Mouse (Mus musculus) telencephalon, adult 2 months (tissue): ENCODE measurements around the gene Alpk1.

Experiments
- DNase-seq: peaks from one replicate; pipeline ENCODE4 v3.0.0-alpha.2; 2011; ENCODE audit warnings: low read depth, low spot score

Gene Alpk1

DNA sequence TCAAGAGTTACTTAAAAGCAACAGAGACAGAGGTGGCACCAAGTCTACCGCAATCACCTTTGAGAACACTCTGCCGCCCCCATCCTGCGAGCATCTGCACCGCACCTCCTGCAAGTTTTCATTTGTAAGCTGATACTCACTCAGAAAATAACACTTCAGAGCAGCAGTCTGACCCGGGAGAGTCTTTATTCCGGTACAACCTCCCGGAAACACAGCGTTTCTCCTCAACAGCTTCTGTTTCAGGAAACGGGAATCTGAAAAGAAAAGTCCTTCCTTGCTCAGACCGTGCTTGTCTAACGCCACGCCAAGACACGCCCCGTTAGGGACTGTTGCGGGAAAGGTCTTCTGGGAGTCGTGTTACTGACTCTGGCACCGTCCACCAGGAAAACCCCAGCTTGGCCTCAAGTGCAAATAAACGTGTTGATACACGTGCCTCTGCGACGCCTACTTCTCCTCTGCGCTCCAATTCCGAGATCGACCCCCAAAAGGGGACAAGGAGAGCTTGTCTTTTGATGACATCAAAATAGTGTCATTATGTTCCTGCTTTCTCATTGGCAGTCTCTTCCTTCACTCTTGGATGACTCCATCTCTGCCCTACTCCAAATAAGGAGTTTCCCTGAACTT lies at the start of gene Alpk1:
Gene Alpk1, minus strand, starts transcription at position 507 of the 624 bp plus-strand sequence.
- peak; percentile 21 for DNase-seq

DNA sequence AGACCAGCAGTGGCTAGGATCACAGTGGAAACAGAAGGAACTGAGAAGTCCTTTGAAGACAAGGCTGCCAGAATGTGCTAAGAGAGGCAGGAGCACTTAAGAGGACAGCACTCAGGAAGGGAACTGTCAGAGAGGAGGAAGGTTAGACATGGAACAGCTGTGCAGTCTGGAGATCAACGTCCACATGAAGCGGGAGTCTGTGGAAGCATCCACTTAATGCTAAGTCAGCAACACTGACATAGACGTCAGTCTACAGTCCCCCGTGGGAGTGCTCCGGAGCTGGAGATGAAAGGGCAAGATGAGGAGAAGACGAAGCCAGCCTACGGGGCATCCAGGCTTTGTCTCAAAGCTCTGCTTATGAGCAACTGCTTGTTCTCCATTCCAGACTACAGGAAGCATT lies 46.8 kb upstream of the Alpk1 start:
- DNase-seq, result no peak

DNA sequence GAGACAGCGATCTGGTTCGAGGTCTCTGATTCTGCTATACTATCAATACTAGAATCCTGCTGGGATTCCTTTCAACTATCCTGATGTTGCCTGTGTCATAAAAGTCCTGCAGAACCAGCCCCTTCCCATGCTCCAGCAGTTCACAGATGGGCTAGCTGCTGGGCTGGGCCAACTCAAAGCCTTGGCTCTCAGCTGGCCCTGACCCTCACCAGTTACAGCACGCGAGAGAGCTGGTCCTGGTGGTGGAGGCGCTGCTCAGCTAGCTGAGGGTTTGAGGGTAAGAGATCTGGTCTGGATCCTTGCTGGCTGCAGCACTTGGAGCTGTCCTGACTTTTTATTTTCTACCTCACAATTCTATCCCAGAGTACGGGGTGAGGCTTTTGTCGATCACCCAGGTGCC lies 46.2 kb upstream of the Alpk1 start:
- DNase-seq, result no peak

DNA sequence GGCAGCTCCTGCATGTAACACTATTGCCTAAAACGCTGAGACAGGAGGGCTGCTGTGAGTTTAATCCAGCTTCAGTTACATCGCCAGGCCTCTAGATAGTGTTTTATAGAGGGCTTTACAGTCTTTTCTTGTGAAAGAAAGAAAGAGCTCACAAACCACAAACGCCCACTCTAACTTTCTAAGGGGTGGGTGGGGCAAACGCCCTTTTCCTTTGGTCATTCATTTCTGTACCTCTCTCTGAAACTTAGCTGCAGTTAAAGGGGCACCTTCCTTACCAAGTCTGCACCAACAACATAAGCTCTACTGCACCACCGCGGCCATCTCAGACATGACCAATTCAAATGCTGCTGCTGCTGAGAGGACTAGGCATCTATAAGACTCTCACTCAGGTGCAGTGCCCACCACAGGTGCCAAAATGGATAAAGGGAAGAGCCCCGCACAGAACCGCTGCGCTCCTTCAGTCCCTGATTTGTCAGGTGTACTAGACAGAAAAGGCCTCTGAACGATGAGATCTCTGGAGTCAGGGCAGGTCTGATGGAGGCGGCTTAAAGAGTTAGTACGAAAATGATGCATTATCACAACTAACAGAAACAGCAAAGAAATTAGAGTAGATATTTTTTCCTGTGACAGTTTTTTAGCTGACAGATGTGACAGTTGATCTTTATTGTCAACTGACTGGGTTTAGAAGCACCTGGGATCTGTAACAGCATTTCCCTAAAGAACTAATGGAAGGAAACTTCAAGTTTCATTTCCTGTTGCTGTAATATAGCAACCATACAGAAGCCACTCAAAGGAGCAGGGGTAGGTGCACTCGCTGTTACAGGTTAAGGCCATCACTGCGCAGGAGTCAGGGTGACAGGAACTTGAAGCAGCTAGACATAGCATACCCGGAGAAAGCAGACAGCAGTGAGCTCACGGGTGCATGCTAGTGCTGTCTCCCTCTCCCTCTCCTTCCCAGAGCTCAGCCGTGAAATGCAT lies 43.8 kb upstream of the Alpk1 start:
- DNase-seq, result no peak

DNA sequence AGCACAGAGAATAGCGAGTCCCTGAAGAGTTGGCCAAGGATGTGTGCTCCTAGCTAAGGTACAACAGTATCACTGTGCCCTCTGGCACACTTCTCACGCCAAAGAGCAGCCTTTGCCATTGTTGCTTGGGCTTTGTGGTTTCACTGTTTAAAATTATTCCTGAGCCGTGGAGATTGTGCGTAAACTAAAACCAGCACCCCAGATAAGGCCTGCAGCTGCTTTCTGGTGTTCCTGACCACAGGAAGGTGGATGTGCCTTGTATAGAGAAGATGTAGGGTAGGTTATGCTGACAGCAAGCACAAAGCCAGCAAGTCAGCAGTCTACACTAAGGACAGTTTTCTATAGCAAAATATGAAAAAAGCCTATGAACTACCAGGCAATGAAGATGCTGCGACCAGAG lies 40.9 kb upstream of the Alpk1 start:
- no peak for DNase-seq

DNA sequence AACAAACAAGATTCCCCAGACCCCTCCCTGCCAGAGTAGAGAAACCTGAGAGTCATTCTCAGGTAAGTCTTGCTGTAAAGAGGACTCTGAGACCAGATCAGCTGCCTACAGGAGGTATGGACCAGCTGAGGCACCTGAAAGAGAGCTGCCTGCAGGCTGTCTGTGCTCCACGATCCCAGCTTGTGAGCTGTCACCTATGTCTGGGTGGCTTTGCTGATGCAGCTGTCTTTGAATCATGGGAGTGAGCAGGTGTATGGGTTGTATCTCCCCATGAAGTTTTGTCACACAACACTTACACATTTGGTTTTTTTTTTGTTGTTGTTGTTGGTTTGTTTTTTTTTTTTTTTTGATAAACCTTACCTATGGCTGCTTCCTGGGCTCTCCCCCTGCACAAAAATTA lies 40.1 kb upstream of the Alpk1 start:
- no peak for DNase-seq

DNA sequence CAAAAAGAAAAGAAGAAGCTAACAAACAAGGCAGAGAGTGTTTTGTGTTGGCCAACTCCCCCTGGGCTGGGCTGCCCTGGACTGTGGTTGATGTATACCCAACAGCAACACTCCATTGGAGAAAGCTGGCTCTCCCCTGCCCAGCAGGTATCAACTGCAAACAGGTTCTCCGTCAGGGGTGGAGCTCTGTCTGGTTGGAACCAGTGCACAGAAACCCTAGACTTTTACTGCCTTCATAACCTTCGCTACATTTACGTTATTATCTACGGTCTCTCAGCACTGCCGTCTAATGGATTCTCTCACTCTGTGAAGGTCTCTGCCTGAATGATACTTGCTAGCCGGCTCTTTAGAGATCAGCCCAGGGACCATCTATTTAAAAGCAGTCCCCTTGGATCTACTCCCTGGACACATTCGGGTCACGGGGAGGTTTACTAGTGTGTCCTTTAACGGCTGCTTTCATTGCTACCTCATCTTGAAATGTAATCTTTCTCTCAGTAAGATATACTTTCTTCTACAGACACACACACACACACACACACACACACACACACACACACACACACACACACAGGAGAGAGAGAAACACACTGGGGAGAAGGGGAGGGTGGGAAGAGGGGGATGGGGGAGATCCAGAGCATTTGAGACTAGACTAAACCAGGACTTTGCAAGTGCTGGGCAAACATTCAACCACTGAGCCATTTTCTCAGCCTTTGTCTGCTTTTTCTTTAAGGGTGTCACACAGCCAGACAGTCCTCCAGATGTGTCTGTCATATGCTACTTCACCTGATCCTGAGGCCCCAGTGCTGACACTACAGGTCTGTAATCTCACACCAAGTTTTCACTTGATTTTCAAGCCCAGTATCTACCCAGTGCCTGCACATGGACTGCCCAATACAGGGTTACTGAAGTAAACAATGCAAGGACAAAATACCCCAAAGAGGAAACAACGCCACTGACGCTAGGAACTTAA lies 38.7 kb upstream of the Alpk1 start:
- no peak for DNase-seq

DNA sequence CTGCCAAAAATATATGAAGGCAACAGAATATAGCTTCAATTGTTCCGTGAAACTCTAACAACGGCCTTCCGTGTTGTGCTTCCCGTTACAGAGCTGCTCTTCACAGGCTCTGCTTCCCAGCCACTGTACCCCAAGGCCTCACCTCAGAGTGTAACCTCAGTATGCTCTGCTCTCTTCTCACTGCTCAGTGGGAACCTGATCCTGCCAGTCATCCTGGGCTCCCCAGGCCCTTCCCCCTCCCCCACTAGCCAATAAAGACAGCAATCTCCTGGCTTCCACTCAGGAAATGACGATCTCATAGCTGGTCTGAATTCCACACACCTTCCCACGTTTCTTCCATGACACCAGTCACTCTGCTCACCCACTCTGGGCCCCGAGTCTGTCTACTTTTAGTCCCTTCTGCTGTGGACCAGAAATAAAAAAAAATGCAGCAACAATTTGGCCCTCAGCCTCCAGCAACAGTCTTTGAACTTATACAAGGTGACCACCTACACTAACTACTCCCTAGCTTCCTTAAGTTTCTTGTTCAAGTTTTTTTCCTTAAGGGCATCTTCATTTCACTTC lies 36.9 kb upstream of the Alpk1 start:
- DNase-seq, result no peak

DNA sequence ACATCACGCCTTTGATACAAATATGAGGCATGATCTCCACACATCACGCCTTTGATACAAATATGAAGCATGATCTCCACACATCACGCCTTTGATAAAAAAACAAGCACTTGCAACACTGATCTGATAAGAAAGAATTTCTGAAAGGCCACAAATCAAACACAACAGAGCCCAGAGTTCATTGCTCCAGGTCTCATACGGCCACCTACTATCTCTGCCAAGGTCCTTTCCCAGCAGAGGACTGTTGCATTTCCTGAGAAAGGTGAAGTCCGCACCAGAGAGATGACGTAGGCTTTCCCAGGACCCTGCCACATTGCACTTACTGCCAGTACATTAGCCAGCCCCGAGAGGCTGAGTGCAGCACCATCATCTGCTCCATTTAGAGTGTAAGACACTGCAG lies 28.8 kb upstream of the Alpk1 start:
- no peak for DNase-seq

DNA sequence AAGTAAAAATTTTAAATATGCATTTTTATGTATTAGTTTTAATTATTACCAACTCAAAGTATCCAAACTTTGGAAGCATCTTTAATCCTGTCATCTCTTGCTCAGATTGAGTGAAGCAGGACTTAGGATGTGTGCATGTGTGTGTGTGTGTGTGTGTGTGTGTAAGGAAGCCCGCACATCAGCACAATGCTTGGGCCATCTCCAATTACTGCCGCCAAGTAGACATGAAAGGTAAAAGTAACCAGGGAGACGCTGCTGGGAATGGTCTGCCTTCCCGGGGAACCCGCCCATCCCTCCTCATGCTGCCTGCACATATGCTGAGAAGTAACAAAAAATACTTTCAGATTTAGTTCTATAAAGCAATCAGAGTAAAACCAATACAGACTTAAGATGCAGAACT lies 27.5 kb upstream of the Alpk1 start:
- no peak for DNase-seq

DNA sequence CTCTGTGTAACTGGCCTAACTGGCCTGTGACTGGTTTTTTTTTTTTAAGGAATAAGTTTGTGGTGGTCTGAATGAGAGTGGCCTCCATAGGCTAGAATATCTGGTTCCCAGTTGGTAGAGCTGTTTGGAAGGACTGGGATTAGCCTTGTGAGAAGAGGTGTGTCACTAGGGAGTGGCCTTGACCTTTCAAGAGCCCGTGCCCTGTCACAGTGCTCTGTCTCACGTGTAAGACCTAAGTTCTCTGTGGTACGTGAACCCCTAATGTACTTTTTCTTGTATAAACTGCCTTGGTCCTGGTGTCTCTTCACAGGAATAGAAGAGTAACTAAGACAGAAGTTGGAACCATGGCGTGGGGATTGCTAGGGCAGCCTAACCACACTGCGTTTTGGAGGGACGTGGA lies 25.7 kb upstream of the Alpk1 start:
- no peak for DNase-seq

DNA sequence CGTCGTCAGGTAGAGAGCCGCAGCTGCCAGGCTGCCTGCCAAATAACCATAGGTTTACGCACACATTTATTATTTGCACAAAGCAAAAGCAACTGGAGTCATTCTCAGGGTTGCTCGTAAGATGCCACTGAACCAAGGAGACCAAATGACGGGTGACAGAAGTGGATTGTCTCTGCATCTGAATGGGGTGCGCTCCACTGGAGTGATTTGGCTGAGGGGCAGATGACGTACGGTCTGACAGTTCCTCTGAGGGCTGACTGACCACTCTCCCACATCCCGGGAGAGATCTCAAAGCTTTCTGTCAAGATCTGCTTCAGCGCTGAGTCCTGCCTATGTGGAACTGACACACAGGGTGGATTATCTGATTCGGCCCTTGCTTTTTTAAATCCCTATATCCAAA lies 24.7 kb upstream of the Alpk1 start:
- no peak for DNase-seq

DNA sequence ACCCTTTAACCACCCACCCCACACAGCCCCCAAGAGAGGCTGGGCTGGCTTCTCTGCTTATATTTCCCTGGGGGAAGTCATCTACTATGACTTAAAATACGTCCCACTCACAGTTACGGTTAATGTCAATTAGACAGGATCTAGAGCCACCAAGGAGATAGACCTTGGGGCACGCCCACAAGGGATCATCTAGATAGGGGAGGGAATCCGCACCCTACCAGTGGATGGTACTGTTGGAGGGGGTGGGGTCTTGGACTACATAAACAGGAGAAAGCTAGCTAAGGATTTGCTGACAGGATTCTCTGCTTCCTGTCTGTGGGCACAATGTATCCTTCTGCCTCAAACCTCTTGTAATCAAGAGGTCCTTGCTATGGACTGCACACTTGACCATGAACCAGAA lies 24.1 kb upstream of the Alpk1 start:
- DNase-seq, result no peak

DNA sequence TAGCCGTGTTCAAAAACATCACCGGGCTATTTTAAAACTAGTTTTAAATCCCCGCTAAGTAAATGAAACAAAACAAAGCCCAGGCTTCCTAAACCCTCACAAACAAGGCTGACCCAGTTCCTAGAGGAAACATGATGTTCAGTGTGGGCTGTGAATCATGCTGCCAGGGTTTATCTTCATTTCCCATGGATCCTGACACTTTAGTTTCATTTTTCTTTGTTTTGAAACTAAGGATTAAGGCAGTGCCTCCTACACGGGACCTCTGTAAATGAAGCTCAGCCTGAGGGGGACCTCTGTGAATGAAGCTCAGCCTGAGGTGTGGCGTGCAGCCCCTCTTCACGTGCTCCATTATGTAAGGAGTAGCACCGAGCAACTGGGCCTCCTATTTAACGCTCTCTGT lies 22.5 kb upstream of the Alpk1 start:
- peak; percentile 29 for DNase-seq

DNA sequence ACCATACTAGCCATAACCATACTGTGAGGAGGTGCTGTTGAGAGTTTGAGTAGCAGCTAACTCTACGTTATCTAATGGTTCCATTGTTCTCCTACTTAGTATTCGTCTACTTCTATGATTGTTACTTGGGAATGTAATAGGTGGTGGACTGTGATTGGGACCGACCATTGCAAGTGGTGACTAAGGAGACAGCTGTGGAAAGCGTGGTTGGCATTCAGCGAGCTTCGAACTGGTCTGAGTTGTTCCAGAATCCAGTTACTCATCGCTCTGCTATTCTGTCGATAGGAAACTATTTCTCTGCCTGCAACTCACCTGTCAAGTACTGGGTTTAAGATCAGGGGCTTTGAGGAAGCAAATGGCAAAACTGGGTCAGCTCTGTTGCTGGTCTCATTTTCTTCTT lies 20.8 kb upstream of the Alpk1 start:
- no peak for DNase-seq

DNA sequence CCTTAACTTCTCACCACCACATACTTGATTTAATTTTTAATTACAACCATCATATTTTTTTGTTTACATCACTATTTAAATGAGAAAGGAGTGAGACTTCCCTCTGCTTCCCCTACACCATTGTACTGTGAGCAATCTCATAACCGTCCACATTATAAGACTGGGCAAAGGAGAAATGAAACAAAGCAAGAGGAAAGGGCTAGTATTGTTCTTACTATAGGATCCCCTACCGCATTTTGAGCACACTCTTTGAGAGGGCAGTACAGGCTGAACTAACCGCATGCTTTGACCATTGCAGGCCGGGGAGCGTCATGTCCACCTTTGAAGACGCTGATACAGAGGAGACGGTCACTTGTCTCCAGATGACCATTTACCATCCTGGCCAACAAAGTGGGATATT lies 15.9 kb upstream of the Alpk1 start:
- DNase-seq, result no peak

DNA sequence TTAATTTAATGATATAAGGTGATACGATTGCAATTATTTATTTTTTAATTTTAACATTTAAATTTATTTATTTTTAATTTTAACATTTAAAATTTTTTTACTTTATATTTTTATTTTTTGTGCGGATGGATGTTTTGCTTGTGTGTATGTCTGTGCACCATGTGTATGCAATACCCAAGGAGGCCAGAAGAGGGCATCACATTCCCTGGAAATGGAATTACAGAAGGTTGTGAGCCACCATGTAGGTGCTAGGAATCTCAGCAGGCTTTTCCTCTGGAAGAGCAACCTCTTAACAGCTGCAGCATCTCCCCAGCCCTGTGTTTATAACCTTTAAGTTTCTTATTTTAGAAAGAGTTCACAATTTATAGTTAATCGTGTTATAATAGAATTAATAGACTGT lies 15.4 kb upstream of the Alpk1 start:
- no peak for DNase-seq

DNA sequence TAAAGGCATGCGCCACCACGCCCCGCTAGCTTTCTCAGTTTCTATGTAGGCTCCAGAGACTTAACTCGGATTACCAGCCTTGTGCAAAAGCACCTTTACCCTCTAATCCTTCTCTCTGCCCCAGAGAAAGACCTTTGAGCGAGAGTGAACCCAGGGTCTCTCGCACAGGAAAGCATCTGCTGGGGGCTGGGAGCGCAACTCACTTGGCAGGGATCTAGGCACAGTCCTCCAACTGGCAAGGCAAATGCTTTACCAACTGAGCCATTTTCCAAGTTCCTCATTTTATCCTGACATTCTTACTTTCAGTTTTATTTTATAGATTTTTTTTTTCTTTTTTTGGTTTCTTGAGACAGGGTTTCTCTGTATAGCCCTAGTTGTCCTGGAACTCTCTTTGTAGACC lies 12.7 kb upstream of the Alpk1 start:
- no peak for DNase-seq

DNA sequence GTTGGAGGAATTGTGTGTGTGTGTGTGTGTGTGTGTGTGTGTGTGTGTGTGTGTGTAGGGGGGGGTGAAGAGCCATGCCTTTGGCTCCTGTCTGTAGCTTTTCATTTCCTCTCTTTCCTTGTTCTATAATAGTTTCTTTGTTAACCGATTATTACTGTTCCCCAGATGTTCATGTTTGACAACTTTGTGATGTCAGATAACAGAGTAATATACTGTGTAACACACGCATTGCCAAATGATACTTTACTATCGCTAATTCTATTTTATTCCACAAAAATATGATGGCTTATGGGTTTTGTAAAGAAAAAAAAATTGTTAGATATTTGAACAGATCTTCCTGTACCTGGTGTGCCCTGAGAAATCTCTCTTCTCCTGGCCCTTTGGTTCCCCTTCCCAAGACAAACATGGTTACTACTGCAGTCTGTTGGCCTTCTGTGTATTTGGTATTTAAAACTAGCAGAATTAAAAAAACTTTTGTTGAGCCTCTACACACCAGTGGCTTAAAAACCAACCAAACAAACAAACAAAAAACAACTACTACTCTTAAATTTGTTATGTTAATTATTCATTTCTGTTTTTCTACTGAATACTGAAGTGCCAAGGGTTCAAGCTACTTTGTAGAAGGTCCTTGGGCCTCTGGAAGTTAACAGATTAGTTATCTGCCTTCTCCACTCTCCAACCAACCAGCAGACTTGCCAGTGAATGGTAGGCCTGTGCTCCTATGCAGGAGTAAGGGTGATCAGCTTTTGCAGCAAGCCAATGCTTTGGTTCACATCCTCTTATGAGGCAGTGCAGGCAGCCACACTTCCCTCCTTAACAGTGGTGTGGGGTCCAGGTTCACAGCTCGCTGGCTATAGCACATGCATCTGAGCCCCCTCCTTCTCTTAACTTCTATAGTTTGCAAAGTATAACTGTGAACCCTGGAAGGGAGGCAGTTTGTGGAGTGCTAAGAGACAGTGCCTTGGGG lies 11.6 kb upstream of the Alpk1 start:
- no peak for DNase-seq

DNA sequence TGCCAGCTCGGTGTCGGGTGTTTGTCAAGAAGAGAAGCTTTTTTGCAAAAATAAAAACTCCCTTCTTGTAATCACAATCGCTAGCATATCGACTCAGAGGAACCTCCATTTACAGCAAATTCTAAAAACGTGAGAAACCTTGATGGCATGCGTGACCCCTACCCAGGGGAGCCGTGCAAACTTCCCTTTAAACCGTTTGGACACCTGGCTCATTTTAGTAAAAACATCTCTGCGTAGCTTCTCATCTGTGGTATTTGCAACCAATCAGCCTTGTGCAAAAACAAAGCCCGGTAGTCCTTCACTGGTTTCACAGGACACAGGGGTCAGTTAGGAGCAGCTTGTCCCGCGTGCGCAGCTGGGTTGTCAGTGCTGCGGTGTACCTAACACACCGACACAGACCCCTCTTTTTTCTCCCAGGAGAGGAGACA lies 10.7 kb upstream of the Alpk1 start:
- no peak for DNase-seq
